Mouse (Mus musculus) layer of hippocampus, postnatal 14 days (tissue): ENCODE results near the gene Nudcd3. TPM values are rescaled to one million over a fixed set of nuclear protein-coding genes. Genes with fewer than 3 reads are reported as not detected.
"Not testable (repeated sequence)": the region's sequence is repeated elsewhere in the genome, so short reads cannot be mapped to it uniquely, and the experiment has no call there.

ENCODE experiments used
- DNase-seq, 2 experiments: peaks; one replicate each; pipeline ENCODE4 v3.0.0; 2021 to 2022; ENCODE audit warnings: low spot score in 2 of 2, mixed read lengths in 1 of 2
- total RNA-seq, 2 experiments: library from RNA; stranded (reverse); gene quantifications; 2 replicates each; pipeline ENCODE4 v1.2.3; 2021

The Nudcd3 gene
- total RNA-seq, 2 experiments from 2014 or later, result 116 to 122 TPM

- no peak for DNase-seq
These were observed 69.6 kb downstream of the Nudcd3 start for GRCm38 (mm10) chr11:6130578-6130977.

GRCm38 (mm10) chr11:6123605-6124120, 76.6 kb downstream of the Nudcd3 start:
- DNase-seq, result no peak

- DNase-seq, result no peak
These were observed 77.6 kb downstream of the Nudcd3 start for GRCm38 (mm10) chr11:6122631-6123030.

- peak; percentile 56 to 71 for DNase-seq
These were observed 79.6 kb downstream of the Nudcd3 start for GRCm38 (mm10) chr11:6120596-6120995.

- no peak for DNase-seq
These were observed 80.2 kb downstream of the Nudcd3 start for GRCm38 (mm10) chr11:6120001-6120400.

- peak in 1 of 2 experiments; percentile 41 for DNase-seq
These were observed 80.9 kb downstream of the Nudcd3 start for GRCm38 (mm10) chr11:6119312-6119711.

- DNase-seq, result no peak
These were observed 82.3 kb downstream of the Nudcd3 start for GRCm38 (mm10) chr11:6117956-6118355.

GRCm38 (mm10) chr11:6111734-6112484, 88.3 kb downstream of the Nudcd3 start:
- no peak for DNase-seq

GRCm38 (mm10) chr11:6109990-6110389, 90.2 kb downstream of the Nudcd3 start:
- DNase-seq, result peak; percentile 68 to 89

GRCm38 (mm10) chr11:6108296-6108695, 91.9 kb downstream of the Nudcd3 start:
- no peak for DNase-seq

- no peak for DNase-seq
These were observed 92.5 kb downstream of the Nudcd3 start for GRCm38 (mm10) chr11:6107722-6108121.

- peak; percentile 68 to 85 for DNase-seq
These were observed 95.5 kb downstream of the Nudcd3 start for GRCm38 (mm10) chr11:6104734-6105133.

- DNase-seq, result not testable (repeated sequence)
These were observed 103.6 kb downstream of the Nudcd3 start for GRCm38 (mm10) chr11:6096637-6097036.

- peak; percentile 56 to 75 for DNase-seq
These were observed 113.2 kb downstream of the Nudcd3 start for GRCm38 (mm10) chr11:6086991-6087390.

- DNase-seq, result no peak
These were observed 121.5 kb downstream of the Nudcd3 start for GRCm38 (mm10) chr11:6078737-6079136.

- no peak for DNase-seq
These were observed 124.6 kb downstream of the Nudcd3 start for GRCm38 (mm10) chr11:6075618-6076066.

GRCm38 (mm10) chr11:6068181-6068957, 131.8 kb downstream of the Nudcd3 start:
- peak in 1 of 2 experiments; percentile 55 for DNase-seq

- DNase-seq, result no peak
These were observed 133.1 kb downstream of the Nudcd3 start for GRCm38 (mm10) chr11:6067160-6067559.

- no peak for DNase-seq
These were observed 134.0 kb downstream of the Nudcd3 start, which contains the start of gene Camk2b for GRCm38 (mm10) chr11:6066176-6066575. TSS of gene Camk2b (minus strand) at chr11:6066362.

- DNase-seq, result peak; percentile 65 to 72
These were observed 134.6 kb downstream of the Nudcd3 start for GRCm38 (mm10) chr11:6065551-6066121.

GRCm38 (mm10) chr11:6065046-6065521, 135.1 kb downstream of the Nudcd3 start:
- DNase-seq, result no peak
